Mouse (Mus musculus) lung, postnatal 4 days (tissue): Measurements from ENCODE around the gene Mbnl2.
A peak's percentile ranks its signal among the peaks of the same experiment; 100 is the strongest.

ENCODE experiments used
- DNase-seq, 2 experiments: peaks; one replicate each; pipeline ENCODE4 v3.0.0; 2021

Mbnl2 gene

GRCm38 (mm10) chr14:120299716-120300115, 24.2 kb downstream of the Mbnl2 start:
- DNase-seq, result no peak

DNA sequence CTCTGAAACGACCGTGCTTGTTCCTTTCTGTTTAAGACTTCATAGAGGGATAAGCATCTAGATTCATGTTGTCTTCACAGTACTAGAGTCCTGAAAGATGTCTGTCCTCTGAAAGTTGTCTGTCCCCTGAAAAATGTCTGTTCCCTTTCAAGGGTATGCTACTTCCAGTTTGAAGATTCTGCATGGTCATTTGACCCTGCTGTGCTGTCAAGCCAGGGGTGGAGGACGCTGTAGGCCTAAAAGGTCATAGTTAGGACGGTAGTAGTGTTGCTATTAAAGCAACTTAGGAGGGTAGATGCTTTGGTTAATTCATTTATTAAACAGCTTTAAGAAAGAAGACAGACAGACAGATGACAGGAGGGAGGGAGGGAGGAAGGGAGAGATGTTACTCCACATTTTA, 24.7 kb downstream of the Mbnl2 start:
- no peak for DNase-seq

DNA sequence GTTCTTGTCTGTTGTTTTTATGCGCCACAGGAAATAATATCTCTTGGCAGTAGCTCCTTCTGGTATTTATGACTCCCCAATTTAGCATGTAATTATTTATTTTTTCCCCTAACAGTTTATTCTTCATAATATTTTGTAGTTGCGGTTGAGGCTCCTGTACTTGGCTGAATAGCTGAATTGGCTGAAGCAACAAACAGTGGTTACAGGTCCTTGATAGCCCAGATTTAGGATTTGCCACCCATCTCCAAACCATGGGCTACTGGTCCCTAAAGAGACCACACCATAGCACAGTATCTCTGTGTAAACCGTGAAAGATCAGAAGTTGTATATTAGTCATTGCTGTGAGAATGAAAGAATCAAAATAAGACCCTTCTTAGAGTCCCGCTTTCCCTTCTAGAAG, 25.3 kb downstream of the Mbnl2 start:
- no peak for DNase-seq

GRCm38 (mm10) chr14:120302913-120303548, 27.6 kb downstream of the Mbnl2 start:
- peak in 1 of 2 experiments; percentile 63 for DNase-seq

DNA sequence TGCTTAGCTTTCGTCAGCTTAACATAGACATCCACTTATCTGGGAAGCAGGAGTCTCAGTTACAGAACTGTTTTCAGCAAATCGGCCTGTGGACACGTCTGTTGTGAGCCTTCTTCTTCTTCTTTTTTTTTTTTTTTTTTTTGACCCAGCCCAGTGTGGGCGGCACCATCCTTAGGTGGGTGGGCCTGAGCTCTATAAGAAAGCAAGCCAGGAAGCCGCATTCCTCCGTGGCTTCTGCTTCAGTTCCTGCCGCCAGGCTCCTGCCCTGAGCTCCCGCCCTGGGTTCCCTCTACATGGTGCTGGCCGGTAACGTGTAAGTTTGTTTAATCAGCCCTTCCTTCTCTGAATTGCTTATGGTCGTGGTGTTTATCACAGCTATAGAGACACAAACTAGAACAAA, 30.8 kb downstream of the Mbnl2 start:
- DNase-seq, result no peak

GRCm38 (mm10) chr14:120307356-120307755, 31.9 kb downstream of the Mbnl2 start:
- DNase-seq, result no peak

- DNase-seq, result no peak
These were observed 32.5 kb downstream of the Mbnl2 start for GRCm38 (mm10) chr14:120307963-120308362.

- DNase-seq, result no peak
These were observed 34.2 kb downstream of the Mbnl2 start for GRCm38 (mm10) chr14:120309691-120310090.

GRCm38 (mm10) chr14:120311330-120312097, 36.0 kb downstream of the Mbnl2 start:
- no peak for DNase-seq

DNA sequence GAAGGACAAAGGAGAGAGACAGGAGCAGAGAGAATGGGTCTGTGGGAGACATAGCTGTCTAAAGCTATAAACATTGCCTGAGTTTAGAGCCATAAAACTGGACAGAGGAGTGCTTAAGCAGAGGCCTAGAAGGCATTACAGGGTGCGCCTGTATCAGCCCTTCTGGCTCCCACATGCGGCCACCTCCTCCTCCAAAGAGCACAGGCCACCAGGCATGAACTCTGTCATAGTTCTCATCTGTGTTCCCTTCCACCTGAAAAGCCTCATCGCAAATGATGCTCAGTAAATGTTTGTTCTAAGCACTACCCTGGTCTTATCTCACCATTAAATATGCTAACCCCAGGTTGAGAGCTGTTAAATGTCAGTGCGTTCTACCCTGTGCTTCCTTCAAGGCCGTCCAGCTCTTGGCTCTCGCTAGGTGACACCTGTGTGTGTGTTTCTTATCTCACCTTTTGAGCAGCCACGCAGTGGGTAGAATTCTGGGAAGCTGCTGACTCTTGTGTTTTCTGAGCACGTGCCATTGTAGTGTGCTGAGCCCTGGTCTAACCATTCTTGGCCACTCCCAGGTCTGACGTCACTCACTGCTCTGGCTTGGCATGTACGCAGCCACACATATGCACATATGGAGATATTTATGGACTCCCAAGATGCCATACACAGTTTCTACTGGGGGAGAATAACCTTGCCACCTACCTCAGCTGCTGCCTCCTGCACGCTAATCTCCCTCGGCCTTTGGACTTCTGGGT, 37.4 kb downstream of the Mbnl2 start:
- DNase-seq, result peak in 1 of 2 experiments; percentile 63

- DNase-seq, result no peak
These were observed 38.0 kb downstream of the Mbnl2 start for GRCm38 (mm10) chr14:120313466-120313865.

DNA sequence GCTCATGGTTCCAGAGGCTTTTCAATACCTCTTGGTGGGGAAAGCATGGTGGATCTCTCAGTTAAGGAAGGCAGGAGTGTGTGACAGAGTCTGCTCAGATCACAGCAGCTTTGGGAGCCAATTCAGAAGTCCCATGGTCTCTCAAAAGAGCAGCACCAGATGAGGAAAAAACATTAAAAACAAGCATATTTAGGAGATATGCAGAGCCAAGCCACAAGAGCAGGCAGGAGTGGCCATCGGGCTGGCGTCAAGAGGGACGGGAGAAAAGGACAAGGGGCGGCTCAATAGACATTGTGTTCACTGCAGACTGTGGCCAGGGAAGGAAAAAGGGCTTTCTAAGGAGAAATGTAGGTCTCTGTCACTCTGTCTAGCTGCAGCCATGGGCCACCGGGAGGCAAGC, 40.3 kb downstream of the Mbnl2 start:
- no peak for DNase-seq

DNA sequence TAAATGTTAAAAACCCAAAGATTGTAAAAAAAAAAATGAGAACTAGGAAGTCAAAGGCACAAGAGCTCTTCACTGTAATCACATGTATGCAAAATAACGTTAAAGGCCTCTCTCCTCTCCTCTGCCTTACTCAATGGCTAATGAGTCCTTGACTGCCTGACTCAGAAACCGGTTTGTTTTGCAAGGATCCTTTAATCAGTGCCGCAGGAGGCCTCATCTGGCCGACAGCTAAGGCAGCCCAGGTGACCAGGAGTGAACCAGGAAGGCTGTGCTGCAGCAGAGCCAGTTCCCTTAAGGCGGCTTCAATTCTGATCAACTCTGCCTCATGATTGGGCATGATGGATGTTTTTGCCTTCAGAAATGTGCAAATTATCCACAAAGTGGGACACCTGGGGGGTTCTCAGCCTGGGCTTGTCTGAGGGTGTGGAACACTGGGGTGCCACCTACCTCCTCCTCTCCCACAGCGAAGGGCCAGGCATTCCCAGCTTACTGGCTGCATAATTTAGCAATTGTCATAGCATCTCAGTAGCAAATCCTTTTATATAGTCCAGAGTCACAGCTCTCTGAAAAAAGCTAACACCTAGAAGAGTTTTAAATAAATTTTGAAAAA, 43.0 kb downstream of the Mbnl2 start:
- DNase-seq, result peak; percentile 62 to 76

GRCm38 (mm10) chr14:120318974-120319731, 43.7 kb downstream of the Mbnl2 start:
- peak; percentile 62 to 84 for DNase-seq

DNA sequence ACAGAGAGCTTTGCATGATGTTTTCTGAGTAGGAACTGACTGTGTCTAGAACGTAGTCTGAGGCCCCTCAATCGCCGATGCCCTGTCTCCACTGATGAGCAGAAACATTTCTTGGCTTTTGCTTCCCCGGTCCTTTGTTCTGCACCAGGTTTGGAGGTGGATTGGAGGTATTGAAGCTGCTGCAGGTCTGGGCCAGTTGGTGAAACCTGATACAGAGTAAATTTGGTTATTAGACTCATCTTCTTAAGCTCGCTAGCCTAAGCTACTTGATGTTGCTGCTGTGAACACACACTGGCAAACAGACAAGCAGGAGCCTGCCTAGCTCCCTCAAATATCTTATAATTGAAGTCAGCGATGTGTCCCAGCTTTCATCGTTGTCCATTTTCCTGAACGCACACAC, 46.6 kb downstream of the Mbnl2 start:
- no peak for DNase-seq

- DNase-seq, result no peak
These were observed 47.6 kb downstream of the Mbnl2 start for GRCm38 (mm10) chr14:120323111-120323510.

DNA sequence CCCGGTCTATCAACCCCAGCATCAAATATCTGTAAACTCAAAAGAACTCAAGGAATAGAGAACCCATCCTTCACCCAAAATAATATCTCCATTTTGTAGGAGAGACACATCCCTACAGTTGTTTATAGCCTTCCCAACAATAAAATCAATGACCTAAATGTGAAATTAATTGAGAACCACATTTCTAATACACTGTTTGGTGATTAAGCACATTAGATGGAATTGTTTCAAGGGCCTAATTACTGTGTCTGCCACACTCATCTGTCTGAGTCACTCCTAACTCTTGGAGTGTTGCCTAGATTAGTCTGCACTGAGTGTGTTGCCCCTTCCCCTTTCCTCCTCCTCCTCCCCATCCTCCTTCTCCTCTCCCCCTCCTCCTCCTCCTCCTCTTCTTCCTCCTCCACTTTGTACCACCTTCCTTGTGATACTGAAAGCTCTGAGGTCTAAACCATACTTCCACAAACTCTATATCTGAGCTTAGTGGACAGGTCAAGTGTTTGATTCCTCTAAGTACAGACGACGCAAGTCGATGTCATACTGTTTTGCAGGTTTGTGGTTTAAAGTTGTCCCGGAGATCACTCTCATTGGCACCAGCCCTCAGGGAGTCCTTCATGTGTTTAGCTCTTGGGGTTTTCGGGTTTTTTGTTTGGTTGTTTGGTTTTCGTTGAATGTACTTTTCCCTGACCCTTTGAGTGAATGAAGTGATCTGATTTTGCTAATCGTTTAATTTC, 48.8 kb downstream of the Mbnl2 start:
- DNase-seq, result no peak

- no peak for DNase-seq
These were observed 49.5 kb downstream of the Mbnl2 start for GRCm38 (mm10) chr14:120324883-120325480.

DNA sequence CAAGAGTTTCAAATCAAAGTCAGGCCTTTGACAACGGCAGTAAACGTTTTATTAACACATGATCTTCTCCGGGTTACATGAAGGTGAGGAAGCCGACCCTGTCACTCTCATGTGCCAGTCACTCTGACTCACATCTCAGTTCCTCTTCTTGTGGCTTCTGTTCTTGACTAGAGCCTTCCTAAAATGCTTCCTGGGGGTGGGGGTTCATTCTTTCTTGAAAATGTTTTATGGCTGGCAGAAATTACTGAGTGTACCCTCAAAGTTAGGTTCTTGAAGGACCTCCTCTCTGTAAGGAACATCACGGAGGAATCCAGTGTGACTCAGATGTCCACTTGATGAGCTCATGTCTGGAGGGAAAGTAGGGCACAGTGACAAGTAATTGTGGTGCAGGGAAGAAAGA, 50.2 kb downstream of the Mbnl2 start:
- DNase-seq, result no peak

- DNase-seq, result no peak
These were observed 55.0 kb downstream of the Mbnl2 start for GRCm38 (mm10) chr14:120330454-120330853.

DNA sequence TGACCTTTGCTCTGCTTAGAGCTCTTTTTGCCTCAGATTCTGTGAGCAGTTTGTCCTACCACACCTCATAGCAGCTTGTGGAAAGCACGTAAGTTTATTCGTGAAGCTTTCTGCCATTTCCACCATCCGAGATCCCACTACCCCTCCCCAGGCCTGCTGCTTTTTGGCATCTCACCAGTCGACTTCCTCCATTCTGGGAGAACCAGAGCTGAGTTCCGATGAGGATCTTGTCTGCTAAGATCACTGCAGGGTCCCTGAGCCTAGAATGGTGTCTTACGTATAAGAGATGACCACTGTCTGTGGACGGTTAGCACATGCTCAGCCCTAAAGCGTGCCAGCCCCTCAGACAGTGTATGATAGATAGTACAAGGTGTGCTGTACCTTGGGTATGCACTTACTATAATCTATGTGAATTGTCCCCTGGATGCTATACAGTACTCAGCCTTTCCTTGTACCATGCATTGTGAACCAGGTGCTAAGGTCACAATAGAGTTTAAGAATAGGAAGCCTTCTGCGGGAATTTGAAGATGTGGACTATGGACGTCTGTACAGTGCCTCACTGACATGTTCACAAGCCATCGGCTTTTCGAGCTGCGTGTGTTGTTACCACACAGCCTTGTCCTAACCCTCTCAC, 55.5 kb downstream of the Mbnl2 start:
- DNase-seq, result no peak
